Mouse (Mus musculus): ENCODE results near the gene Tgfbr3l. TPM values are rescaled to one million over a fixed set of nuclear protein-coding genes. Genes with fewer than 3 reads are reported as not detected.

Tgfbr3l gene
- polyA plus RNA-seq, 1 experiment = 27.5 TPM

- peak within 1 kb of the TSS; percentile 93 for H3K27ac ChIP-seq (ENCODE audit: insufficient read depth, low read length)
- H3K4me1 ChIP-seq (ENCODE audit: control insufficient read depth, insufficient read depth, low read length) = peaks cover 10% of the 10 kb centered on the region
- peak; percentile 58; the same call in 1 of the 2 replicates for TF ChIP-seq POLR2A (IDR thresholded peaks at IDR 0.05; ENCODE audit: extremely low read depth, insufficient read depth, low read length)
- TF ChIP-seq CTCF (IDR thresholded peaks at IDR 0.05; ENCODE audit: extremely low read depth, insufficient read depth, low read length) = no peak
- H3K4me3 ChIP-seq (ENCODE audit: insufficient read depth, low read length) = peak within 1 kb of the TSS; percentile 89
Observed at GRCm38 (mm10) chr8:4259125-4259804, 11.3 kb downstream of the Tgfbr3l start, which contains the start of gene Ctxn1. TSS of gene Ctxn1 (minus strand) at chr8:4259274.

- Histone ChIP-seq H3K27ac (ENCODE audit: insufficient read depth, low read length) (no peak overlapping the region), H3K4me1 (ENCODE audit: control insufficient read depth, insufficient read depth, low read length) (peaks cover 12% of the 10 kb centered on the region)
Observed at GRCm38 (mm10) chr8:4259805-4260170, 11.8 kb downstream of the Tgfbr3l start.

GRCm38 (mm10) chr8:4263105-4263791 lies 15.2 kb downstream of the Tgfbr3l start:
- H3K4me1 ChIP-seq (ENCODE audit: control insufficient read depth, insufficient read depth, low read length) = peaks cover 12% of the 10 kb centered on the region
- peak overlapping the region; percentile 41; the same call in 1 of the 2 replicates for H3K27ac ChIP-seq (ENCODE audit: insufficient read depth, low read length)
- H3K4me3 ChIP-seq (ENCODE audit: insufficient read depth, low read length) = no peak overlapping the region
- no peak for TF ChIP-seq POLR2A (IDR thresholded peaks at IDR 0.05; ENCODE audit: extremely low read depth, insufficient read depth, low read length)
- TF ChIP-seq CTCF (IDR thresholded peaks at IDR 0.05; ENCODE audit: extremely low read depth, insufficient read depth, low read length) = no peak

More at GRCm38 (mm10) chr8:4259805-4260170, 11.8 kb downstream of the Tgfbr3l start:
- no peak overlapping the region for H3K4me3 ChIP-seq (ENCODE audit: insufficient read depth, low read length)
- TF ChIP-seq POLR2A (IDR thresholded peaks at IDR 0.05; ENCODE audit: extremely low read depth, insufficient read depth, low read length) (no peak), CTCF (IDR thresholded peaks at IDR 0.05; ENCODE audit: extremely low read depth, insufficient read depth, low read length) (no peak)

- H3K4me1 ChIP-seq (ENCODE audit: control insufficient read depth, insufficient read depth, low read length) = peaks cover 9% of the 10 kb centered on the region
- 0 out of 2 replicates have a peak, but pooled peaks have one; percentile 10 for TF ChIP-seq POLR2A (IDR thresholded peaks at IDR 0.05; ENCODE audit: extremely low read depth, insufficient read depth, low read length)
- TF ChIP-seq CTCF (IDR thresholded peaks at IDR 0.05; ENCODE audit: extremely low read depth, insufficient read depth, low read length) = no peak
Observed at GRCm38 (mm10) chr8:4265160-4265914, 17.3 kb downstream of the Tgfbr3l start.

GRCm38 (mm10) chr8:4267627-4268026 lies 19.6 kb downstream of the Tgfbr3l start:
- Histone ChIP-seq H3K4me3 (ENCODE audit: insufficient read depth, low read length) (no peak overlapping the region), H3K27ac (ENCODE audit: insufficient read depth, low read length) (no peak overlapping the region), H3K4me1 (ENCODE audit: control insufficient read depth, insufficient read depth, low read length) (peaks cover 6% of the 10 kb centered on the region)
- TF ChIP-seq CTCF (IDR thresholded peaks at IDR 0.05; ENCODE audit: extremely low read depth, insufficient read depth, low read length) (no peak), POLR2A (IDR thresholded peaks at IDR 0.05; ENCODE audit: extremely low read depth, insufficient read depth, low read length) (no peak)

More at GRCm38 (mm10) chr8:4265160-4265914, 17.3 kb downstream of the Tgfbr3l start:
- Histone ChIP-seq H3K4me3 (ENCODE audit: insufficient read depth, low read length) (no peak overlapping the region), H3K27ac (ENCODE audit: insufficient read depth, low read length) (peak overlapping the region; percentile 39)

GRCm38 (mm10) chr8:4269609-4270008 lies 21.6 kb downstream of the Tgfbr3l start:
- no peak overlapping the region for H3K27ac ChIP-seq (ENCODE audit: insufficient read depth, low read length)
- H3K4me1 ChIP-seq (ENCODE audit: control insufficient read depth, insufficient read depth, low read length) = peaks cover 2% of the 10 kb centered on the region; the same call in 1 of the 2 replicates
- no peak overlapping the region for H3K4me3 ChIP-seq (ENCODE audit: insufficient read depth, low read length)
- TF ChIP-seq POLR2A (IDR thresholded peaks at IDR 0.05; ENCODE audit: extremely low read depth, insufficient read depth, low read length) (no peak), CTCF (IDR thresholded peaks at IDR 0.05; ENCODE audit: extremely low read depth, insufficient read depth, low read length) (no peak)

GRCm38 (mm10) chr8:4275275-4276110 lies 27.5 kb downstream of the Tgfbr3l start, which contains the start of gene Timm44:
TSS of gene Timm44 (minus strand) at chr8:4275913.
- Histone ChIP-seq H3K4me1 (ENCODE audit: control insufficient read depth, insufficient read depth, low read length) (peaks cover 2% of the 10 kb centered on the region; the same call in 1 of the 2 replicates), H3K4me3 (ENCODE audit: insufficient read depth, low read length) (peak within 1 kb of the TSS; percentile 43), H3K27ac (ENCODE audit: insufficient read depth, low read length) (0 out of 2 replicates have a peak within 1 kb of the TSS, but pooled peaks have one; percentile 16)
- peak; percentile 78 for TF ChIP-seq POLR2A (IDR thresholded peaks at IDR 0.05; ENCODE audit: extremely low read depth, insufficient read depth, low read length)
- no peak for TF ChIP-seq CTCF (IDR thresholded peaks at IDR 0.05; ENCODE audit: extremely low read depth, insufficient read depth, low read length)

- H3K27ac ChIP-seq (ENCODE audit: insufficient read depth, low read length) = 0 out of 2 replicates have a peak overlapping the region, but pooled peaks have one; percentile 16
- peak overlapping the region; percentile 43 for H3K4me3 ChIP-seq (ENCODE audit: insufficient read depth, low read length)
- 0 out of 2 replicates have a peak, but pooled peaks have one; percentile 5 for TF ChIP-seq POLR2A (IDR thresholded peaks at IDR 0.05; ENCODE audit: extremely low read depth, insufficient read depth, low read length)
- TF ChIP-seq CTCF (IDR thresholded peaks at IDR 0.05; ENCODE audit: extremely low read depth, insufficient read depth, low read length) = no peak
- H3K4me1 ChIP-seq (ENCODE audit: control insufficient read depth, insufficient read depth, low read length) = peaks cover 2% of the 10 kb centered on the region; the same call in 1 of the 2 replicates
Observed at GRCm38 (mm10) chr8:4276111-4276465, 28.1 kb downstream of the Tgfbr3l start.
